Mouse (Mus musculus): Measurements from ENCODE around the gene Gfod1. TPM values are rescaled to one million over a fixed set of nuclear protein-coding genes. Genes with fewer than 3 reads are reported as not detected.

Gfod1 gene
- polyA plus RNA-seq (2017; shearing (Covaris generic)), result 1 to 10 TPM; 3.6 to 4.8 (median 4.6) TPM

GRCm38 (mm10) chr13:43304018-43304431 is at the start of gene Gfod1:
Gene Gfod1, minus strand, starts transcription at chr13:43304172.
- peak; percentile 90 for ATAC-seq

- no peak for ATAC-seq
Measured at GRCm38 (mm10) chr13:43353356-43353755, 49.4 kb upstream of the Gfod1 start.

DNA sequence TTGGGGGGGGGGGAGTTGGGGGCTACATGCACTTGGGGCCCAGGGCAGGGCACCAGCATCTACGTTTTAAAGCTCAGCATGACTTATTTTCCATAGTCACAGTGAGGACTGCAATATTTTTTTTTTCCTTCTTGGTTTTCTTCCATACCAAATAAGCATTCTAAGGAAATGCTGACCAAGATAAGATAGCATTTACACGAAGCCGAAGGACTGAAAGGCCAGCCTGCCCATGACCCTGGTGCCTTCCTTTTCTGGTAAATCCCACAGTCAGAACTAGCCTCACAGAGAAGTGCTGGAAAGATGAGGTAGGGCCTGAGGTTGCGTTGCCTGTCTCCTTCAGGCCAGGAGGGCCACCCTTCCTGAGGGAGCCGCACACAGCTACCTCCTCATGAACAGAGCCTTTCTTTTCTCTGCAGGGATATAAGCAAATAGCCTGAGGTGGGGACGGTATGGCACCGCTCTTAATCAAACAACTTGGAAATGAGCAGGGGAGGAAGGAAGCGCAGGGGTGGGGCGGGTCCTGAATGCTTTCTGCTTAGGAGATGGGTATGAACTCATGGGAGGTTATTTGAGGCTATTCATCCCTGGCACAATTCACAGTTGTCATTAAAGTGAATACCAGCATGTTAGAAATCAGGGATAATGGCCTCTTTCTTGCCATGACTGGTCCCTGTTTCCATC is 46.7 kb upstream of the Gfod1 start:
- ATAC-seq, result no peak

DNA sequence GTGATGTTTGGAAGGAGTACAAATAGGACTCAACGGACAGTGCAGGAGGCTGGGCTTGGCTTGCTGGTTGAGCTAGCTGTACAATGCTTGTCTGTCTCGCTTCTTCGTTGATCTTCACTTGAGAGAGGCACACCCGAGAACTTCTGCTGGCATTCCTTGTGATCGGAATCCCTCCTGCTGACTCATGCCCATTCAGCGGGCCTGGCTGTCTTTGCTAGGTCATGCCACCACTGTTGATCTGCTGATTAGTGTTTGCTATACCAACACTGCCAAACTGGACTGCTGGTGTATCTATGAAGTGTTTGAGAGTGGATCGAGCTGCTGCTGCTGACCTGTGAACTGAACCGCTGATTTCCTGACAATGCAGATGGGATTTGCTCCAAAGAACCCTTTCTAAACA is 45.4 kb upstream of the Gfod1 start:
- ATAC-seq, result no peak

DNA sequence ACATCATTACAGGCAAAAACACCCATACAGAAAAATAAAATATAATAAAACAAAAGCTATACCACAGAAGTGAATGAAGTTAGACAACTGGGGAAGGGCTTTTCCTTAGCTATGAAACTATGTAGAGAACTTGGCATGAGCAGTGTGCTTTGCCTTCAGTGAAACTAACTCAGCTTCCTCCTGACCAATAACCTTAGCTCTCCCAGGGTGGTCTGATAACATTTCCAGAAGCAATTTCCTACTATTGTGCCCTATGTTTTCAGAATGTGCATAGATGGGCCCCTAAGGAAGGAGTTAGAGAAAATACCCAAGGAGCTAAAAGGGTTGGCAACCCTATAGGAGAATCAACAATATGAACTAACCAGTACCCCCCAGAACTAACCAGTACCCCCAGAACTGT is 42.9 kb upstream of the Gfod1 start:
- no peak for ATAC-seq

GRCm38 (mm10) chr13:43338632-43339031 is 34.7 kb upstream of the Gfod1 start:
- no peak for ATAC-seq

- no peak for ATAC-seq
Measured at GRCm38 (mm10) chr13:43338001-43338400, 34.0 kb upstream of the Gfod1 start.

- no peak for ATAC-seq
Measured at GRCm38 (mm10) chr13:43336425-43337221, 32.7 kb upstream of the Gfod1 start.

DNA sequence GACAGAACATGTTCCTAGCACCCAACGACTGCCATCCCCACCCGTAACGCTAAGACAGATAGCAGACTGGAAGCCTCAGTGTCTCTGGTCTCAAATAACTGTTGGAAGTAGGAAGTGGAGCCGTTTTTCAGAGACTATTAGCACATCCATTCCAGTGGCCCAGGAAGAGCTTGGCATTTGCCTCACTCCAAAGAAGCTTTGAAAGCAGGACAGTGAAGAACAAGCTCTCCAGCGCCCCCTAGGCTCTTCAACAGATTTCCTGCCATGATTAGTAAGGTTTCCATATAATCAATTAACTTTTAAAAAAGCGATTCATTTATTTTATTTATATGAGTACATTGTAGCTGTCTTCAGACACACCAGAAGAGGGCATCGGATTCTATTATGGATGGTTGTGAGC is 28.6 kb upstream of the Gfod1 start:
- ATAC-seq, result no peak

DNA sequence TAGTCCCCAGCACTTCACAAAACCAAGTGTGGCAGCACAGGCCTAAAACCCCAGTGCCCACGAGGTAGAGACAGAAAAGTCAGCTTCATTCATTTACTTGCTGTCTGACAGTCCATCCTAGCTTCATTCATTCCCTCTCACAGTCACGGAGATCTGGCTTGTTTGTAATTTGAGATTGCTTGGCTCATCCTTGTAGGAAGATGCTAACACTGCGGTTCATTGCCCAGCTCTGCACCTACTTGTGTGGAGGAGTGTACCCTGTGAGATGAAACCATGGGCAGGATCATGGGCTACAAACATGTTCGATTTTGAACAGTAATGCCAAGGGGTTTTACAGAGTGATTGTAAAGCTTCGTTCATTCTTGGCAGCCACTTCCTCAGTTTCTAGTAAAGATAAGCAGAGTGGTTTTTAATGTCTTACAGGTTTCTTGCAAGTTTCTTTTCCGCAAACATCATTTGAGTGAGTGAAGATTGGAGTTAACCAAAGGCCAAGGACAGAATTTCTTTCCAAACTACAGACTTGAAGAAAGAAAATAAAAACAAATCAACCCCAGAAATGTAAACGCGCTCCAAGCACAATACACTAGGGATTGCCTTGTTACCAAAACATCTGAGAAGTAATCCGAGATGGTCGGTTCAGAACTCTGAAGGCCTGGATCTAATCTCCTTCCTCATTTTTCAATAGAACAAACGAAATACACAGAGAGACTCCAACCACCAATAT is 27.9 kb upstream of the Gfod1 start:
- no peak for ATAC-seq

DNA sequence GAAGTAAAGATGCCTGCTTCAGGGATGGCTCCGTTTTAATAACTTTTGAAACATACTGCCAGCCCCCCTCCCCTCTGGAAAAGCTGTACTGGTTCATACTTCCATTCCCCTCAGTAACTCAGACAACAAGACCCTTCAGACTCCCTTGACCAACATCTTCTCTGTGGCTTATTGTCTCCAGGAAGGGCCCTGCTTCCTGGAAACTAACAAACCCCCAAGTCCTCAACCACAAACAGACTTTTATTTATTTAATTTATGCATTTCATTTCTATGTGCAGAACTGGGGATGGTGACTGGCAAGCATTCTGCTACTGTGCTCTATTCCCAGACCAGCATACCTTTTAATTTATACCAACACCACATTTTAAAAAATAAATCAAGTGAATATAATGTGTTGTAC is 21.5 kb upstream of the Gfod1 start:
- no peak for ATAC-seq

DNA sequence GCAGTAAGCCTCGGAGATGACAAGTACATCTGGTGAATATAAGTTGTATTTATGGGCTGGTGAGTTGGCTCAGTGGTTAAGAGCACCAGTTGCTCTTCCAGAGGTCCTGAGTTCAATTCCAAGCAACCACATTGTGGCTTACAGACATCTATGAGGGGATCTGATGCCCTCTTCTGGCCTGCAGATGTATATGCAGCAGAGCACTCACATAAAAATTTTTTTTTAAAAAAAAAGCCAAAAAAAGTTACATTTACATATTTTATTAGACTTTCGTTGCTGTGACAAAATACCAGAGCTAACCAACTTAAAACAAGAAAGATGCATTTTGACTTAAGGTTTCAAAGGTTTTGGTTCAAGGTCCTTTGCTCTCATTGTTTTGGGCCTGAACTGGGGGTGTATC is 17.5 kb upstream of the Gfod1 start:
- no peak for ATAC-seq

- no peak for ATAC-seq
Measured at GRCm38 (mm10) chr13:43319396-43319795, 15.4 kb upstream of the Gfod1 start.

DNA sequence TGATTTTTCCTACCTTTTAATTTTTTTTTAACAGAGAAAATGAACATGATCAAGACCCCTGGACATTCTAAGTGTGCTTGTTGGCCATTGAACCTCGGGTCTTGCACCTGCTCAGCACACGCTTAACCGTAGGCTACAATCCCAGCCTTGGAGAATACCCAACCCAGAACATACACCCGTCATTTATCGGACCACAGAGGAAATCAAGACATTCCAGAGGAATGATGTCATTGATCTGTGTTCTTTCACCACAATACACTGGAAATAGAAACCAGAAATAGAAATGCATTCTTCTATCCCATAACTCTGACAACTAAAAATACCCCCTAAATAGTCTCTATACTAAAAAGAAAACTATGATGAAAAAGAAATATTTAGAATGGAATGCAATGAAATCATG is 13.4 kb upstream of the Gfod1 start:
- no peak for ATAC-seq

- no peak for ATAC-seq
Measured at GRCm38 (mm10) chr13:43305181-43305924, 1.4 kb upstream of the Gfod1 start.

GRCm38 (mm10) chr13:43304700-43305099 is 728 bp upstream of the Gfod1 start:
- no peak for ATAC-seq

DNA sequence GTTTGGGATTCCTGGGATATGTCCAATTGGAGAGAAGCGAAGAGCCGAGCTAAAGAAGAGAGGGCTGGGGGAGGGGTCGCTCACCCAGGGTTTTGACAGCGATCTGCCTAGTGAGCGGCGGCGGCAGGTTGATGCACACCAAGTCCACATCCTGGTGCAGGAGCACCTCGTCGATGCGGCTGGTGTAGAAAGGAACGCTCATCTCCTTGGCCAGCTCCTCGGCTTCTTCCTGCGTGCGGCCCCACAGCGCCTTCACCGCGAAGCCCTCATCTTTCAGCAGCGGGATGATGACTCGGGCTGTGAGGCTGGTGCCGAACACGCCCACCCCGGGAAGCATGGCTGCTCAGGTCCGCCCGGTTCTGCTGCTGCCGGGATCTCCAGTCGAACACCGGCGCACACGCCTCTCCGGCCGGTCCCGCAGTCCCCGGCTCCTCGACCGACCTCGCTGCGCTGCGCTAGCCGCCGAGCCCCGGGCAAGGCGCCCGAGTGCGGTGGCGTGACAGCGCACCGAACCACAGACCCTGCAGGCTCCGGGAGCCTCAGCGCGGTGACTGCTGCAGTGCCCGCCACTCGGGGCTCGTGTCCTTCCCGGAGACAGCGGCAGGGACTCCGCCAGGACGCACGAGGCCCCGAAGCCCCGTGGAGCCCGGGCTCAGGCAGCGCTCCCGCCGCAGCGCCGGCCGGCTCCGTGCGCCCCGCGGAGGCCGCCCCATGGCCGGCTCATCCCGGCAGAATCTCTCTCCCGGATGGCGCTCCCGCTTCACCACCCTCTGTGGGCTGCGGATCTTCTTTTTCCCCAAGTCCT is 609 bp downstream of the Gfod1 start:
- ATAC-seq, result peak; percentile 15

DNA sequence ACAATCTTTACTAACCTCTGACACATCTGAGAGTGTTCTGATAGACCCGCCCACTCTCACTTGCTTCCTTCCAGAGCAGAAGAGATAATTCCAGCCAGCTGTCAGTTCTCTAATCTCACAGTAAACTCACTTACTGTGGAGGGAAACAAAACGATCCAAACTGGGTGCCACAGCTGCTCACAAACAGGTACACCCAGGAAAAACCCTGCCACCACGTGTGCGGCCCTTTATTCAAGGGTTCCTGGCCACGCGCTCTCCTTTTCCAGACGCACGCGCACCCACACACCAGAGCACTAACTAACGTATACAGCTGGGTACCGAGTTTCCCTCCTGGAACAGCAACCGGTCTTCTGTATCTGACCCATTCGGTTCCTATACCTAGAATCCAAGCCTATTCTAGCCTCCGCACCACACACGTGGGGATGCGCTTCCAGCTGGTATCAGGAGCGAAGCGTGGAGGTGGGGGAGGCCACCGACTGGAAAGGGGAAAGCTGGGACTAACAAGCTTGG is 1.3 kb downstream of the Gfod1 start:
- ATAC-seq, result no peak

- ATAC-seq, result no peak
Measured at GRCm38 (mm10) chr13:43302239-43302638, 1.7 kb downstream of the Gfod1 start.

DNA sequence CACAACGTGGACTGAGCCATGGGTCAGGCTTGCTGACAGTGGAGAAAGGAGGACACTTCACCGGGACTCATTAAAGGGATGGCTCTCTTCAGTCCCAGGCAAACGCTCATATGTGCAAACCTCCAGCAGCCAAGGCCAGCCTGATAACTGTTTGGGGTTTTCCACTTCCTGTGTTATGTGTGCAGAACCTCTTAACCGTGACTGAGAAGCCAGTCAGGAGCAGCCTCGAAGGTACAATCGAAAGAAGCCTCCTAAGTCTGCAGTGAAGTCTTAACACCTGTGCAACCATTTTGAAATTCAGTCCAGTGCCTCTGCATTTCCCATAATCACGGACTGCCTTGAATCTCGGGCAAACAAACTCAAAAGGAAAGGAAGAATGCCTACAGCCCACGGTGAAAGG is 3.1 kb downstream of the Gfod1 start:
- peak; percentile 39 for ATAC-seq

DNA sequence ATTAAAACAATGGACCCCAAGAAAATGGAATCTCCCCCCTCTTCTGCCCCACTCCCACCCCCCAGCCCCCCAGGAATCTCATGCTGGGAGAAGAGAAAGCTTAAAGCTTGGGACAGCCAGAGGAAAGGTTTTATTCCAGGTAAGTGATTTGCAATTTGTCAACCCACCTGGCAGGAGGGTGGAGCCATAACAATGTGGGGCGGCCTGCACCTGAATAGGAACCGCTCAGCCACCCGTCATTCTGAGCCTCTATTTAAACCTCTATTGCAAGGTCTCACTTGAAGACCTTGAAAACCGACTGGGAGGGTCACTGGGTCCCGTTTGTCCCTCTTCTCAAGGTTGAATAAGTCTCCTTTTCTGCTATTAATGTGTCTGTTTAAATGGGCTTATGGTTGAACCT is 3.6 kb downstream of the Gfod1 start:
- no peak for ATAC-seq

DNA sequence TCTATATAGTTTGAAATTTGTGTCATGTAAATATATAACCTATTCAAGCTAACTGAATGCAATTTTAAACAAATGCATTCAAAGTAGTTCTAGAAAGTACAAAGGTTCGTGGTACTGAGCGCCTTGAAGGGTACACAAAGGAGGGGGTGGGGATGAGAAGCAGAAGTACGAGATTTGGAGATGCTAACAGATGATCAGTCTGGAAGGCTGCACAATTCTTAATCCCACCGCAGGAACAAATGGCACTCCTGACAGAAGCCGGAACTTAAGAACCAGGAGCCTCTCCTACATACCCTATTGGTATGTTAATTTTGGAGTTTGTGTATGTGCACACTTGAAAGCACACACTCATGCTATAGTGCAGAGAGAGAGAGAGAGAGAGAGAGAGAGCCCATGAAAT is 4.8 kb downstream of the Gfod1 start:
- ATAC-seq, result no peak

Measured in inflammation-experienced regulatory T-cells, adult 6 months (primary cell).